Mouse (Mus musculus) Patski (cell line): ENCODE results near the gene Tspan6. TPM values are rescaled to one million over a fixed set of nuclear protein-coding genes. Genes with fewer than 3 reads are reported as not detected.

Source experiments
- ATAC-seq: fragments of 100-300 bp; one replicate; pipeline ENCODE4 v1.8.0; 2021
- CTCF ChIA-PET: fragments of 350-600 bp; sonication (Branson Sonifier 250); formaldehyde crosslinking; loops from one replicate; lab custom pipeline; 2022; ENCODE audit warnings: inconsistent platforms; lab: Charles Lee
- POLR2A ChIA-PET: fragments of 350-600 bp; sonication (Branson Sonifier 250); formaldehyde crosslinking; loops from one replicate; lab custom pipeline; 2022; ENCODE audit warnings: antibody characterized with exemption, inconsistent platforms; lab: Charles Lee
- DNase-seq: peaks from one replicate; pipeline ENCODE4 v3.0.0-alpha.2; 2011; ENCODE audit warnings: low read depth, low spot score
- H3K27me3 ChIP-seq: fragments of 371-371 bp; one replicate; pipeline ENCODE4 v1.5.1; 2021
- CTCF ChIP-seq: fragments of 100-300 bp; IDR thresholded peaks from one replicate; pipeline ENCODE4 v1.5.1; 2021
- in situ Hi-C: fragments of 300-500 bp; cut with MboI; formaldehyde crosslinking; loops from 3 replicates; pipeline ENCODE4 v1.11.1; 2018; ENCODE audit warnings: low pct_unique_long_range_greater_than_20kb, mixed read lengths
- polyA plus RNA-seq: library from polyadenylated mRNA; unstranded; gene quantifications from one replicate; pipeline ENCODE4 v1.2.3, GENCODE M21; 2021

Tspan6 gene
- 132 TPM for polyA plus RNA-seq

DNA sequence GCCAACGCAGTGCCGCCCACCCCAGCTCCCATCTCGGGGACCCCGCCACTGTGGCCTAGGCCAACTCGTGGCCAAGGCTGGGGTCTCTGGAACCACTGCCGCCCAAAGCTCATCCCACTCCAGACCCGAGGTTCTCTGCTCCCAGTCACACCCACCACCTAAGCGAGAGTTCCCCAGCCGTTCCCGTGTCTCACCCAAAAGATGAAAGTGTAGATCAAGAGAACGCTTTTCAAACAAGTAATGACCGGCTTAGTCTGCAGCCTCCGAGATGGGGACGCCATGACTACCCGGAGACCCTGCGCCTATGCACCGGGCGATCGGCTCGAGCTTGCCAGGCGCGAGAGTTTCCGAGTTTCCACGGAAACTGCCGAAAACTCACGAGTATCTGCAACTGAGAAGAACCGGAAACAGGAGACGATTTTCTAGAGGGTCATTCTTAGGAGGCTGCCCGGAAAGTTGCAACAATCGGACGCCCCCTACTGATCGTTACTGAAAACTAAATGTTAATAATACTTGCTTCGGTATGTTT lies at the start of gene Tspan6:
Gene Tspan6 (minus strand): TSS at position 416 of the 529 bp plus-strand sequence.
- H3K27me3 ChIP-seq = peaks cover 8% of the 10 kb centered on the region
- ChIA-PET CTCF (no interaction called here), POLR2A (no interaction called here)
- DNase-seq (no peak), ATAC-seq (peak; percentile 95)
- in situ Hi-C loops = no loop called here
- TF ChIP-seq CTCF = peak; percentile 46

DNA sequence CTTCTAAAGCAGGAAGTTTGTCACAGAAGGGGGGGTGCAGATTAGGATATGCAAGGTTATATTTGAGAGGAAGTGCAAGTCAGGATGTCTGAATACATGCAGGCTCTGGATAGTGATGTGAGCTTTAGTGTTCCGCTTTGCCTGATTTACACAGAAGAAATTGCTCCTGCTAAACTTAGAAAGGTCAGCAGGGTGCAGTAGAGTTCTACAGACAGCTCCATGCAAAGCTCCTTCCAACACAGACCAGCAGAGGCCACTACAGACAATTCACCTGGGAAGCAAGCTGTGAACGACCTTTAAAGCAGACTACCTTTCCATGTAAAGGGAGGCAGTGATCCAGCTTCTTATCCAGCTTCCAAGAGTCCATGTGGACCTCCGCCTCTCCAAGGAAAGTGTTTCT lies 49.2 kb upstream of the Tspan6 start:
- no peak for DNase-seq
- peak; percentile 92 for TF ChIP-seq CTCF
- in situ Hi-C loops = no loop called here
- ChIA-PET CTCF (interaction anchor here (0.7 to 2.3 kb wide), 11 partner anchors 9 to 111 kb away, joined by 3 to 8 read pairs (median 3); no protein-coding TSS in a partner anchor), POLR2A (no interaction called here)
- peak; percentile 90 for ATAC-seq
- H3K27me3 ChIP-seq = peaks cover 31% of the 10 kb centered on the region

DNA sequence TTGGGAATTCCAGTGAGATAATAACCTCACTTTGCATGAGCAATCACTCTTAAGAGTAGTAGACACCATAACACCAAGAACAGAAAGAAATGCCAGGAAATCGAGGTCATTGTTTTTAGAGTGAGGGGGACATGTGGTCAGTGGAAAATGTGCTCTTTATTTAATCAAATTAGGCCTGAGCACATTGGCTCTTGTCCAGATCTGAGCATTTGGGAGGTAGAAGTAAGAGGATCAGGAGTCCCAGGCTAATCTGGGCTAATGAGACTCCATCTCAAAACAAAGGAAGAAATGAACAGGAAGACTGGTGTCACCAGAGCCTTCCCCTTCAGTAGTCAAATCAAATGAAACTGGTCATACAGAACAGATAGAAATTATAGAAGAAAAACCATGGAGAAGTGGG lies 41.3 kb upstream of the Tspan6 start:
- in situ Hi-C loops = no loop called here
- peaks cover 50% of the 10 kb centered on the region for H3K27me3 ChIP-seq
- no peak for TF ChIP-seq CTCF
- DNase-seq = no peak
- ChIA-PET POLR2A (no interaction called here), CTCF (no interaction called here)
- ATAC-seq = no peak

DNA sequence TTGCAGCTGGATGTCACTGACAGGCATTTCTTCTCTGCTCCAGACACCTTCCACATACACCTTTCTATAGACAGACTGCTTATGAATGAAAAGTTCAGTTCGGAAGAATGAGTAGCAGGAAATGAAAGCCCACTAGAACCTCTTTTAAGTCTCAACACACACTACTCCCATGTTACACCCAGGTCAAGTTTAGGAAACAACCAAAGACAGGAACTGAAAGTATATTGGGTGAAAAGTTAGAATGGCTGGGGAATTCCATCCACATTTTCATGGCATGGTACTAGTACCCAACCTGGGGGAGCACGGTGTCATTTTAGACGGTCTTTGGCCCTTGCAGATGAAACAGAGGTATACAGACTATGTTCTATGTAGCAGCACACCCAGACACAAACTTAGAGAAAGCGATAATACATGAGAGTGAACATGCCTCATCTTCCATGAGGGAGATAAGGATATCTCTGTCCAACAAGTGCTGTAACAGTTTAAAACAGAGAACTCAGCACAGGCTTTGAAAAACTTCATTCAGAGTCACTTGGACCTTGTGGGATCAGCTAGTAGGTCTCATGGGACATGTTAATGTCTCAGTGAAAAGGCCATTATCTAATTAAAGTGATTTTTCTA lies 38.5 kb upstream of the Tspan6 start:
- in situ Hi-C loops = no loop called here
- no peak for ATAC-seq
- TF ChIP-seq CTCF = no peak
- ChIA-PET CTCF (no interaction called here), POLR2A (no interaction called here)
- peaks cover 42% of the 10 kb centered on the region for H3K27me3 ChIP-seq
- DNase-seq = no peak

DNA sequence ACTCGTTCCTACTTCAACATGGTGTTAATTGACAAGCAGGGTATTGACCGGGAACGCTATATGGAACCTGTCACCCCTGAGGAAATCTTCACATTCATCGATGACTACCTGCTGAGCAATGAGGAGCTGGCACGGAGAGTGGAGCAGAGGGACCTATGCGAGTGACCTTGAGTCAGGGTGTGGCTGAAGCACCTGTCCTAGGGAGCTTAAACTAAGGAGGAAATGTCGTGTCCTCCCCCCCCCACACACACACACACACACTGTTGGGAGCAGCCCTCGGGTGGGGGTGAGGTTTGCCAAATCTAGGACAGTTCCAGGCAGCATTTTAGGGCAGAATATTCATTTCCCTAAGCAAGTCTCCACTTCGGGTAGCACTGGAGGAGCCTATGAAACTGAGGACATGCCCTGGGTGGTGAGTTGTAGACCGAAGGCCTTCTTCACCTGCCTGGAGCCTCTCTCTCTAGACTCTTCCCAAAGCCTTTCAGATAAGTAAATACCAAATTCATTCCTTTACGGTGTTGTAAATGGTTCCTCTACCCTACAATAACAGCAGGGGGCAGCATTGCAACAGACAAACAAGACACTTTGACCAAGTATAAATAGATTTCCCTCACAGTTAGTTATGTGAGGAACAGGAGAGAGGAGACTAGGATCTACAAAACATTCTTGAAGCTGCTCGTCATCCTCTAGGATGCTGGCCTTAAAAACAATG lies 33.2 kb upstream of the Tspan6 start:
- peak; percentile 21 for ATAC-seq
- ChIA-PET POLR2A (no interaction called here), CTCF (interaction anchor here (0.9 to 2.0 kb wide), 5 partner anchors 11 to 88 kb away, joined by 3 to 8 read pairs (median 4); partner anchors contain the start of gene Srpx2)
- peak; percentile 66 for TF ChIP-seq CTCF
- H3K27me3 ChIP-seq = peaks cover 41% of the 10 kb centered on the region
- DNase-seq = no peak
- in situ Hi-C loops = no loop called here

DNA sequence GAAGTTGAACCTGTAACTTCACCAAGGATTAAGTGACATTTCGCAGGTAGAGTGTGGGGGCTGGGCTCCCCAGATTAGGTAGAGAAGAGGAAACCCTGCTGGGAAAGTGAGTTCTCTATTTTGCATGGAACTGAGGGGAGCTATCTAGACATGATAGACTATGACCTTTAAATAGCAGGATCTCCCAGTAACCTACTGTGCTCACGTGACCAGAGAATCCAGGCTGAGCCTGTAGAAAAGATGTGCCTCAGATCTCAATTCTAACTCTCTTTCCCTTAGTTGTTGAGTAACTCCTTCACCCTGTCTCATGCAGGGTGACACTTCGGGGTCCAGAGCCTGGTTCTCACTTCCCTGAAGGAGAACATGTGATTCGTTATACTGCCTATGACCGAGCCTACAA lies 28.5 kb upstream of the Tspan6 start:
- ATAC-seq = no peak
- no peak for TF ChIP-seq CTCF
- CTCF ChIA-PET = interaction anchor here (1.2 kb wide), 1 partner anchor 10 kb away, joined by 3 read pairs; no protein-coding TSS in a partner anchor
- in situ Hi-C loops = no loop called here
- H3K27me3 ChIP-seq = peaks cover 42% of the 10 kb centered on the region
- no peak for DNase-seq
- POLR2A ChIA-PET = no interaction called here

DNA sequence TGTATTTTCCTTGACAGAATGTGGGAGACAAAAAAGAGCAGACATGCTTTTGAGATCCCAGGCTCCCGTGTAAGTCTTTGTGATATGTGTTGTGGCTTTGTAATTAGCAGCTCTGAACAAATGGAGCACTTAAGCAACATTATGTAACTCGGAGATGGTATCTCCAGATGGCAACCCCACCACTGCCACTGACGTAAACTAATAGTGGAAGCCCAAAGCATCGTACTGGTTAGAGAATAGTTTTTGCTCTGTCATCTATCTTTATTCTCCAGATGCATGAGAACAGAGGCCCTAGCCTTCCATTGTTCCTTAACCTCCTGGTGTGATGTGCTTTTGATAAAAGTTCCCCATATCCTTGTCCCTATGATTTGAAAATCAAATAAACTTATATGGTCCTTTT lies 23.0 kb upstream of the Tspan6 start:
- DNase-seq (no peak), ATAC-seq (no peak)
- in situ Hi-C loops = no loop called here
- TF ChIP-seq CTCF = no peak
- ChIA-PET POLR2A (no interaction called here), CTCF (no interaction called here)
- peaks cover 34% of the 10 kb centered on the region for H3K27me3 ChIP-seq

DNA sequence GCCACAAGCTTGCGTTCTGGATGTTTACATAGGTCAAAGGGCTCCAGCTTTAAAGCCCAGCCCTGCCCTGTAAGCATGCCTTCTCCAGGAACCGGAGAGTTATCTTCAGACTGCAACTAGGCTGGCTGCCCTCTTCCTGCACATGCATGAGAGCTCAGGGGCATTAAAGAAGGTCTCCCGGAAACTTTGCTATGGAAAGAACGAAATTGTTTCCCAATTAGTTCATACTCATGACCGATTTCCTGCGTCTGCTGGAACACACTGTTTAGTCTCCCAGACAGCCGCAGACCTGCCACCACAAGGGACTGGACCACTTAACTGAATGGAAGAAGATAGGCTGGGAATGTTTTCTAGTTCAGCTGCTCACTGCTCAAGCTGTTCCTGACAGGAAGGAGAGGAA lies 16.0 kb upstream of the Tspan6 start:
- ATAC-seq = peak; percentile 49
- ChIA-PET CTCF (interaction anchor here (1.4 kb wide), 1 partner anchor 10 kb away, joined by 5 read pairs; no protein-coding TSS in a partner anchor), POLR2A (no interaction called here)
- DNase-seq = no peak
- in situ Hi-C loops = no loop called here
- no peak for TF ChIP-seq CTCF
- H3K27me3 ChIP-seq = peaks cover 13% of the 10 kb centered on the region

DNA sequence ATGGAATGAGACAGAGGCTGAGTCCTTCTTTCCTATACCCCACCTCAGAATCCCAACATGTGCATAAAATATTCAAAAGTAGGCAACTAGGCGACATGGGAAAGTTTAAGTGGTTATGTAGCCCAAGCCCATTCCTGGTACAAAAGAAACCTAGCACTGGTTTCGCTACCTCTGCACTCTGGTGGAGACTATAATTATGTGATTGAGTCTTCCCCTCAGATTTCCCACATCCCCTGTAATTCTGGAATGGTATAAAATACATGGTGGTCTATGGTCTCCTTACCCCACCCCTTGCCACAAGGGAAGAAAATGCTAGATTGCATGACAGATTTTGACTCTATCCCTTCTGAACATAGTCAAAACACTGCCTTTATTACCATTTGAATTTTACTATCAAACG lies 14.8 kb upstream of the Tspan6 start:
- no peak for TF ChIP-seq CTCF
- peaks cover 18% of the 10 kb centered on the region for H3K27me3 ChIP-seq
- in situ Hi-C loops = no loop called here
- ATAC-seq (no peak), DNase-seq (no peak)
- ChIA-PET CTCF (interaction anchor here (1.4 kb wide), 1 partner anchor 12 kb away, joined by 5 read pairs; no protein-coding TSS in a partner anchor), POLR2A (no interaction called here)

DNA sequence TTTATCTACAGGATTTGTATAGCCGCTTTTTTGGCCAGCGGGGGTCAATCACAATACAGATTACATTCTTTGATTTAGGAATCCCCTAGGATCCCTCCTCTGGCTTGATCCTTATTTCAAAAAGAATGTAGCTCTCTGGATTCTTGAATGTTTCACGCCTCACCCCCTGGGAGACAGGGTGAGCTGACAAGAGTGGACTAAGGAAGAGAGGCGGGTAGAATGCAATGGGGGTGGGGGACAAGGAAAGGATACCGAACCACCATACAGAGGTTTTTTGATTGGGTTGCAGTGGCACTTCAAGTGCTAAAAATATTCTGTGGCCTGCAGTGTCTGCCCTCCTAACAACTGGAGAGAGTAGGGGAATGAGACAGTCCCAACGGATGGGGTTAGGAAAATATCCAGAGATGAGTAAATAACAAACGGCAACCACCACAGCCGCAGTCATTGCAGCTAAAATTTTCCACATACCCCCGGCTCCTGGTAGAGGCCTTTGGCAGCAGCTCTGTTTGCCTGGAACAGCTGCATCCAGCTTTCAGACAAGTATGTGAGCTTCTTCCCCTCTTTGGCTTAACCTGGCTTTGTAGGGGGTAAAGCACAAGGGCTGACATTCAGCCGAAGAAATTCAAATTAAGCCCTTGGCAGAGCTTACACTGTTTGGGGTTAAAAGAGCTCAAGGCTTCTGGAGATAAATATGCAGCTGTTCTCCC lies 13.3 kb upstream of the Tspan6 start:
- in situ Hi-C loops = no loop called here
- ATAC-seq = peak; percentile 63

More for the DNA sequence above, 13.3 kb upstream of the Tspan6 start:
- DNase-seq = no peak
- ChIA-PET CTCF (no interaction called here), POLR2A (no interaction called here)
- TF ChIP-seq CTCF = no peak
- peaks cover 11% of the 10 kb centered on the region for H3K27me3 ChIP-seq
